Mouse (Mus musculus) left cerebral cortex, adult 11 months (tissue): ENCODE results near the gene Shf.

Experiments used
- DNase-seq: peaks from one replicate; pipeline ENCODE4 v3.0.0; 2022; ENCODE audit warnings: low spot score

The Shf gene

DNA sequence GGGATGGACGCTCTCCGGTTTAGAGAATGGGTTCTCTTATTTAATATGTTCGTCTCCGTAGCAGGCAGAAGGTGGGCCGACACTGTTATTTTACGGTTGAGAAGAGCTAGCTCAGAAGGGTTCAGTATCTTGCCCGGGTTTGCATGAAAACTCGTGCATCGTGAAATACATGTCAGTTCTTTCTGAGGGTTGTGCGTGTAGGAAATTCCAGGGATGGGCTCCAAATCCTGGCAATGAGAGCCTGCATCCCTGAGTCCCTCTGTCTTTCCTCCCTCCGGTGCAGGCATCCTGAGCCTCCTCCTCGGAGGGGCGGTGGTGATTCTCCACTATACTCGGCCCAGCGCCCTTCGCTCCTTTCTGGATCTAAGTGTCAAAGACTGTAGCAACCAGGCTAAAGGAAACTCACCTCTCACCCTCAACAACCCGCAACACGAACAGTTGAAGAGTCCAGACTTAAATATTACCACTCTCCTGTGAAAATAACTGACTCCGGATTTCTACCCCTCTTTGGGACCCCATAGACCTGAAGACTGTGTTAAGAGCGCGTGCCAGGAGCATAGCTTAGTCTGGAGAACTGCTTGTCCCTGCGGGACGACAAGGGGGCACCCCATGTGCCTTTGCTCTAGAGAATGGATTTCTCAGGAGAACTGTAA lies 66.9 kb downstream of the Shf start:
- DNase-seq, result no peak

DNA sequence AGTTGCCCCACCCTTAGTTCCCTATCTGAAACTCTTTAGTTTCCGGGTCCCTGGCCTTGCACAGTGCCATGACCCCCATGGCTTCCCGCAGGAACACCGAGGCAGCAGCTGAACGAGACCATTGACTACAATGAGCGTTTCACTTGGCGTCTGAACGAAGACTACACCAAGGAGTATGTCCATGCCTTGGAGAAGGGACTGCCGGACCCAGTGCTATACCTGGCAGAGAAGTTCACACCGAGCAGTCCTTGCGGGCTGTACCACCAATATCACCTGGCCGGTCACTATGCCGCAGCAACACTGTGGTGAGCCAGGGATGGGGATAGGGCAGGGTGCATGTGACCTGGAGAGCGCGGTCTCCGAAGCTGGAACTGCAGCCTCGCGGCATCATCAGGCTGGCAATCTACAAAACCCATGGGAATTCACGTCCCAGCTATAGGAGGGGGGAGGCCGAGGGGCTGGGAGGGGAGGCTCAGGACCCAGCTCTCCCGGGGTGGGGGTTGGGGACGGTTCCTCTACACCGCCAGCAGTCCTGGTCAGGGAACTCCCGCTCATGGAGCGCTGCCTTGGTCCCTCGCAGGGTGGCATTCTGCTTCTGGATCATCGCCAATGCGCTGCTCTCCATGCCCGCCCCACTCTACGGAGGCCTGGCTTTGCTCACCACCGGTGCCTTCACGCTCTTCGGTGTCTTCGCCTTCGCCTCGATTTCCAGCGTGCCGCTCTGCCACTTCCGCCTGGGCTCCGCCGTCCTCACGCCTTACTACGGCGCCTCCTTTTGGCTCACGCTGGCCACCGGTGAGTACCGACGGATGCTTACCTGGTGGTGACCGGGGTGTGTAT lies 67.7 kb downstream of the Shf start:
- no peak for DNase-seq

DNA sequence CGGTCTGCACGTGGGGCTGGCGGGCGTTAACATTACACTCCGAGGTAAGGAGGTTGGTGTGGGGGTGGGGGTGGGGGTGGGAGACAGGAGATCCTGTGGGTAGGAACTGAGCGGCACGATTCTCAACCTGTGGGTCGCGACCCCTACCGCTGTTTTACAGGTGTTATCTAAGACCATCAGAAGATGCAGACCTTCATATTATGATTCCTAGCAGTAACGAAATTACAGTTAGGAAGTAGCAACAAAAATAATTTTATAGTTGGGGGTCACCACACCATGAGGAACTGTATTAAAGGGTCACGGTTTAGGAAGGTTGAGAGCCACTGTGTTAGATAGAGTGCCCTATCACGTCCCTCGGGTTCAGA lies 68.3 kb downstream of the Shf start:
- DNase-seq, result no peak

DNA sequence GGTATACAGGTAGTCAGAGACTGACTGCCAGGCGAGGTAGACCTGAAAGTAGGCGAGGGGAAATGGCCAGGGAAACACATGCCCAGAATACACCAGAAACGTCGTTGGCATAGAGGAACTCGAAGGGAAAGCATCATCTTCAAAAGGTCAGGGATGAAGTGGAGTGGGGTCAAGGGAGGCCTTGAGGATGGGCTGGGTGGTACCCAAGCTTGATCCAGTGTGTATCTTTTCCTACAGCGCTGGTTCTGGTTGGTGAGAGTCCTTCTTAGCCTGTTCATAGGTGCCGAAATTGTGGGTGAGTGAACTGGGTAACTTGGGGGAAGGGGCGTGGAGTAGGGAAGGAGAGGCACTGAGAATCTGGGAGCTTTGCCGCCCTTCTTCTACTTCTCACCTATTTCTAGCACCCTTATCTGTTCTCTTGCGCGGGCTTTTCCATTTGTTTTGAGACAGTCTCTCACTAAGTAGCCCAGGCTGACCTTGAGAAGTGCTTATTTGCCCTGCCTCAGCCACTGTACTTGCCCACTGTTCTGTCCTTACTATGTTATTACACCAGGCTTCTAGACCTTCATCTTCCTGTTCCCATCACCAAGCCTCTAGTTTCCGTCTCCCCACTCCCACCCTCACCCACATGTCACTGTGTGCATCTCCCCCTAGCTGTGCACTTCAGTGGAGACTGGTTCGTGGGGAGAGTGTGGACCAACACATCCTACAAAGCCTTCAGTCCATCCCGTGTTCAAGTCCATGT lies 68.9 kb downstream of the Shf start:
- no peak for DNase-seq
